Mouse (Mus musculus) urinary bladder, postnatal 25 days (tissue): ENCODE results near the gene Clcn3.

Experiments
- DNase-seq: peaks from one replicate; pipeline ENCODE4 v3.0.0; 2022; ENCODE audit warnings: low spot score

The Clcn3 gene

DNA sequence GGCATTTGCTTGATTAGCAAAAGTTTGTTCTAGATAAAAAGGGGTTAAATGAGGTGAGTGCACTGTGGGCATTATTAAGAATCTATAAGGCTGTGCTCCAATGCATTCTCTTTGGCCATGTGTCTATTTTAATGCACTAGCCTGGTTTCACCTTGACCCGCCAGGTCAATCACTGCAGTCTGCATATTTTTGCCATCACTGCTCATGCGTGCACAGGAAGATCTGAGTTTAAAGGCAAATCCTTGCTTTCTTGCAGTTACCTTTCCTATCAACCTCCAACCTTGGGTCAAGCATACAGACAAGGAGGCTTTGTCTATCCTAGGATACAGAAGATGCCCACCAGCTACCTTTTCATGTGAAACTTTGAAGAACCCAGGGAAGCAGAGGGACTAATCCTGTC lies 113.3 kb downstream of the Clcn3 start:
- no peak for DNase-seq

DNA sequence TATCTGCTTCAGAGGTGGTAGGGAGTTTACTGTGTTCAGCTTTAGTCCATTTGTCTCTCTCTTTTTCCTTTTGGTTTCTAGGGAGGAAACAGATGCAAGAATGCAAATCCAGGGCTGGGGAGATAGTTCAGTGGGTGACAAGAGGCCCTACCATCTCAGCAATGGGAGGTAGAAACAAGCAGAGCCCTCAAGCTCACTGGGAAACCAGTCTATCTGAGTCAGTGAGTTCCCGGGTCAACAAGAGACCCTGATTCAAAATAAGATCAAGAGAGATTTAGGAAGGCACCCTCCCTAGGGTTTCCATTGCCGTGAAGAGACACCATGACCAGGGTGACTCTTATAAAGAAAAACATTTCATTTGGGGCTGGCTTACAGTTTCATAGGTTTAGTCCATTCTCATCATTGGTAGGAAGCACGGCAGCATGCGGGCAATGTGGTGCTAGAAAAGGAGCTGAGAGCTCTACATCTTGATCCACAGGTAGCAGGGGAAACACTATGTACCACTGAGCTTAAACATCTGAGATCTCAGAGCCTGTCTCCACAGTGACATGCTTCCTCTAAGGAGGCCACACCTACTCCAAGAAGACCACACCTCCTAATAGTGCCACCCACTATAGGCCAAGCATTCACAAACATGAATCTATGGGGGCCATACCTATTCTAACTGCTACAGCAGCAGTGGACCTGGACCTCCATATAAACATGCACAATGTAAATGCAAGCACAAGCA lies 114.7 kb downstream of the Clcn3 start:
- DNase-seq: no peak

DNA sequence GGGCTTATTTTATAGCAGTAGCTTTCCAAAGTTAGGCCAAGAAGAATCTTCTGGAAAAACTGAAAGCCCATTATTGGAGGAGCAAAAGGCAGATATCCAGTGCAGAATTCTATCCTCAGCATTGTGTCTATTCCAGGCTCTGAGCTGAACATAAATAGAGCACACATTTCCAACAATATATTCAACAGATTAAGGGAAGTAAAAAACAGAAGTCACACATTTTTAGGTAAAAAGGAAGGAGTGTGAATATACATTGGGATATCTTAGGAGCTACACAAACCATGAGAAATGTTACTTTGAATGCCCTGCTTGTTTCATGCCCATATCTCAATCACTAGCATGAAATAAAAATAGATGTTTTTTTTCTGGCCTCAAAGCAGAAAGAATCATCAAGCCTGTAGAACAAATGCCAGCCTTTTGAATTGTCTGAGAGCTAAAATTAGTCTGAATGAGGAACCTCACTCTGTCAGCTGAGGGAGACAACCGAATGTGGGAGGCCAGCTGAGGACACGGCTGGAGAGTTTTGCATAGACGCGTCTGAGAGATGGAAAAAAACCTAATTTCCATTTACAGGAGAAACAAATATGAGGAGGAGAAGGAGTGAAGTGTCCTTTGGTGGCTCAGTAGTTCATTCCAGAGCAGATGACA lies 115.5 kb downstream of the Clcn3 start:
- no peak for DNase-seq

DNA sequence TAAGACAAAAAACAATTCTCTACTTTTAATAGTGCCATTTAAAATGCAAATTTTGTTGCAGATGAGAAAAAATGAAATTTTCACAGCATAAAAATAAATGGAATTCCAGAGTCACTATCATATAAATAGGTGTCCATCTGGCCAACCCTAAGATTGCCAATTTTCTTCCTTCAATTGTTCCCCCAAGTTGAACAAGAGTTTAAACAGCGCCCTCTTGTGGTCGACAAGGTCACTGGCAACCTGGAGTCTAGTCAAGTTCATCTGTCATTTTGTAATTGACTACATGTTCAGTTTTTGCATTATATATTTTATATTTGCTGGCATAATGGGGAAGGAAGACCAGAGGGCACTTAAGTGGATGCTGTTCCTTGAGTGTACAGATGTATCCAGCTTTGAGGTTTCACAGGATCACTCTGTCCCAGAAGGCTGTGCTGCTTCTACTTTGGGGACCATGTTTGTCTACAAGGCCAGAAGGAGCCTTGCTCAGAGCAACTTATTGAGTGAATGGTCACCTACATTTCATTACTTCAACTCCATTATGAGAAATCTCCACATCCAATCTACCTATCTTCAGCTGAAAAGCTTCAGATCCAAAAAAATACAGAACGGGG lies 117.5 kb downstream of the Clcn3 start:
- DNase-seq: peak; percentile 75

DNA sequence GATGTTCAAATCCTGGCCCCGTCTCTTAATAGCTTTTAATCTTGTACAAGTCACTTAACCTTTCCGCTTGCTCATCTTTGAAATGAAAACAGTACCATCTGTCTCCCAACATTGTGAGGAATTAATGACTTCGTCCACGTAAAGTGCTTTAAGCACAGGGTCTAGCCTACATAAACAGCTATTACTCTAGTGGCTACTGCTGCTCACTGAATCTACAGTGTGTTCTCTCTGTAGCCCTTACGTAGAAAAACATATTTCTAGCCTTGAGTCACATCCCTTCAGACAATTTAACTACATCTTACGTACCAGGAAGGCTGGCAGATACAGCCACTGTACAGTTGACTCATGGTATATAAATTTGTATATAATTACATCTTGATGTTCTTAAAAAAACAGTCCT lies 118.2 kb downstream of the Clcn3 start:
- no peak for DNase-seq

DNA sequence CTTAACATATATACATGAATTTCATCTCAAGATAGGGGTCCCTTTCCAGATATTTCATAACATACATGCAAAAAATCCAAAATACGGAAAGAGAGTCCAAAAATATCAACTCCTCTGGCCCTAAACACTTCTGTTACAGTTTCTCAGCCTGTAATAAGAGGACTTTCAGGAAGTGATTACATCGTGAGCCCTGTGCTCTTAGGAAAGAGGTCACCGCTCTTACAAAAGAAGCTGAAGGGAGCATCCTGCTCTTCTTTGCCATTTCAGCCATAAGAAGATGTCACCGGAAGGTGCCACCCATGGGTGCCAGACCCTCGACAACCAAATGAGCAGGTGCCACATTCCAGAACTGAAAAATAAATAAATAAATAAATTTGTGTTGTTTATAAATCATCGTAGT lies 121.3 kb downstream of the Clcn3 start:
- DNase-seq: no peak

DNA sequence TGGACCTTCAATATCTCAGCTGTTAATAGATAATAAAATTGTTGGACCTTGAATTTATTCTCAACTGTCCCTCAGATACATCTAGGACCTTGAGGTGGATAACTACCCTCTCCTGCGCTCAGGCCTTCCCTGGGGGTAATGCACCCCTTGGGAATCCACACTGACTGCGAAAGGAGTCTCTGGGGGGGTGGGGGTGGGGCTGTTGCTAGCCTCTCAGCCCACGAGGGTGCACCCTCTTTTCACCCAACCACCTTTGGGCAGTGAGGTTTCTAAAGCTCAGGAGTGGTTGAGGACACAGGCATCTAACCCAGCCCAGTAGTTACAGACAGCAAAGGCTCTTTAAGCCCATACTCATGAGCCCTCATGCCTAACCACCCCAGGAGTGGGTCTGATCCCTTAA lies 122.4 kb downstream of the Clcn3 start:
- DNase-seq: no peak
